Mouse (Mus musculus) ZHBTc4 (cell line): ENCODE results near the gene Tpgs1.

Source experiments
- DNase-seq: peaks from one replicate; pipeline ENCODE4 v3.0.0-alpha.2; 2011; ENCODE audit warnings: low read depth, low spot score

Tpgs1 gene

DNA sequence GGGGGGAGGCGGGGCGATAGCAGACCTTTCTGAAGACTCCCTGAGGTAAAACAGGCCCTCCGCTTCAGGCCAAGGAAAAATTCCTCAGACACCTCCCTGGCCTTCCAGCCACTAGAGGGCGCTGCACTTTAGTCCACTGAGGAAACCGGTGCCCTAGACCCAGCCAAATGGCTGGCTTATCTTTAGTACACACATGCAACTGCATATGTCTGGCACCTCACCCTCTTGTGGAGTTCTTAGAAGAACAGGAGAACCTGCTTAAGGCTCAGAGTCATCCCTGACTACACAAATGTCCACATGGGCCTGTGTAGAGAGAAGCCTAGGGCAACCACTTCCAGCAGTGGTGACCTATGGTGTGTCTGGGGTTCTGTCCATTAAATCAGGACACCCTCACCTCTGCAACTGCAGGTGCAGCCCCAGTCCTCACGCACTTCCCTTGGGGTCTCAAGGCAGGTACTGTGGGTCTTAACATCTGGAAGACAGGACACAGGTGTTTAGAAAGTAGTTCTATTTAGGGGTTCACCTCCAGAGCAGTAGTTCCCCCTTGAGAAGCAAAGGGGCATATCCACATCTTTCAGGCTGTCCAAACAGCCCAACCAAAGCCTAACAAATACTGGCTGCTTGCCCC, 43.4 kb downstream of the Tpgs1 start:
- peak; percentile 92 for DNase-seq

DNA sequence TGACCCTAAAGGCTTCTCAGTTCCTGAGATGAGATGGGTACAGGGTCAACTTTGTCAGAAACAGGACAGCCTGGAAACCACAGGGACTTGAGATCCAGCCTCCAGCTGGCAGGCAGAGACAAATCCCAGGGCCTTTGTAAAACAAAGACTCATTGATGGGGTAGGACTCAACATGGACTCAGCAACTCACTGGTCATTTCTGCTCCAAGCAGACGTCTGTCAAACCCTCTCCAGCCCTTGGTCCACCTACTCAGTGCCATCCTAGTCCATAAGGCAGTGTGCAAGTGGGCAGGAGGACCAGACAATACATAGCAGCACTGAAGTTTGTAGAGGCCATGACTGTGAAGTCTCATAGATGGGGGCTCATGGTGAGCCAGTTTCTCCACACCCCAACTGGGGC, 44.0 kb downstream of the Tpgs1 start:
- DNase-seq = no peak

DNA sequence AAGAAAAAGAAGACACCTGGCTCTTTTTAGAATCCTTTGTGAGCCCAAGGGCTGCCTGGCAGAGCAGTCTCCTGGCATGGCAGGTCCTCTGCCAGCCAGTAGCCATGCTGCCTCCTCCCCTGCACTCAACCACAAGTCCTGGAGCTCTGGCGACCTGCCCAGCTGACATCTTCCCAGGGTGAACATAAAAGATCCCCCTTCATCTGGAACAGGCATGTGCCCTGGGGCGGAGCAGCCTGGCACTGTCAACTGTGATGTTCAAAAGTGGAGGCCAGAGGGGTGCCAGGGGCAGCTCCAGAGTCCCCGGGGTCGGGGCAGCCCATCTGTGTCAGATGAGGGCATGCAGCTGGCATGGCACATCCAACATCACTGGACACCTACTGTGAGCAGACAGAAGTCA, 45.8 kb downstream of the Tpgs1 start:
- DNase-seq = no peak

DNA sequence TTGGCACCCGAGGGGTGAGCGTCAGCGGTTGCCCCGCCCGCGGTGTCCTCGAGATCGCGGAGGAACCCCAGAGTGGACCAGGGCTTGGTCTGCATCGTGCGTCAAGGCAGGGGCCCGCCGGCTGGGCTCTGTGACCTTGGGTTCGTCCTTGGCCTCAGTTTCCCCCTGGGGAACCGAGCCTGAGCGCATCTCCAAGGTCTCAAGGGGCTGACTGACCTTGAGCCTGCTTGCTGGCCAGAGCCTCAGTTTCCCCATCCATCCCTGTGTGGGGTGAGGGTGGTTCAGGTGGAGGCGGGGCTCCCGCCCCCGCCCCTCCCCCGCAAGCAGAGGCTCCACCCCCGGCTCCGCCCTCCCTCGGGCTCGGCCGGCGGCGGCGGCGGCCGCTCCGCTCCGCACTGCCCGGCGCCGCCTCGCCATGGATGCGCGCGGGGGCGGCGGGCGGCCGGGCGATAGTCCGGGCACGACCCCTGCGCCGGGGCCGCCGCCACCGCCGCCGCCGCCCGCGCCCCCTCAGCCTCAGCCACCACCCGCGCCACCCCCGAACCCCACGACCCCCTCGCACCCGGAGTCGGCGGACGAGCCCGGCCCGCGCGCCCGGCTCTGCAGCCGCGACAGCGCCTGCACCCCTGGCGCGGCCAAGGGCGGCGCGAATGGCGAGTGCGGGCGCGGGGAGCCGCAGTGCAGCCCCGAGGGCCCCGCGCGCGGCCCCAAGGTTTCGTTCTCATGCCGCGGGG, 47.3 kb downstream of the Tpgs1 start, which contains the start of gene Hcn2:
Hcn2 (plus strand) TSS at position 381 of the 734 bp plus-strand sequence.
- DNase-seq = no peak

DNA sequence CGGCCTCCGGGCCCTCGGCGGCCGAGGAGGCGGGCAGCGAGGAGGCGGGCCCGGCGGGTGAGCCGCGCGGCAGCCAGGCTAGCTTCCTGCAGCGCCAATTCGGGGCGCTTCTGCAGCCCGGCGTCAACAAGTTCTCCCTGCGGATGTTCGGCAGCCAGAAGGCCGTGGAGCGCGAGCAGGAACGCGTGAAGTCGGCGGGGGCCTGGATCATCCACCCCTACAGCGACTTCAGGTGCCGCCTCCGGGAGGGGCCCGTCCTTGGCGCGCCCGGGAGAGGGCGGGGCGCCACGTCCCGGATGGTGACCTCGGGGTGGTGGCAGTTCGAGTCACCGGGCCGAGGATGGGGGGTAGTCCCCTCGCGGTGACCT, 47.8 kb downstream of the Tpgs1 start:
- peak; percentile 50 for DNase-seq

DNA sequence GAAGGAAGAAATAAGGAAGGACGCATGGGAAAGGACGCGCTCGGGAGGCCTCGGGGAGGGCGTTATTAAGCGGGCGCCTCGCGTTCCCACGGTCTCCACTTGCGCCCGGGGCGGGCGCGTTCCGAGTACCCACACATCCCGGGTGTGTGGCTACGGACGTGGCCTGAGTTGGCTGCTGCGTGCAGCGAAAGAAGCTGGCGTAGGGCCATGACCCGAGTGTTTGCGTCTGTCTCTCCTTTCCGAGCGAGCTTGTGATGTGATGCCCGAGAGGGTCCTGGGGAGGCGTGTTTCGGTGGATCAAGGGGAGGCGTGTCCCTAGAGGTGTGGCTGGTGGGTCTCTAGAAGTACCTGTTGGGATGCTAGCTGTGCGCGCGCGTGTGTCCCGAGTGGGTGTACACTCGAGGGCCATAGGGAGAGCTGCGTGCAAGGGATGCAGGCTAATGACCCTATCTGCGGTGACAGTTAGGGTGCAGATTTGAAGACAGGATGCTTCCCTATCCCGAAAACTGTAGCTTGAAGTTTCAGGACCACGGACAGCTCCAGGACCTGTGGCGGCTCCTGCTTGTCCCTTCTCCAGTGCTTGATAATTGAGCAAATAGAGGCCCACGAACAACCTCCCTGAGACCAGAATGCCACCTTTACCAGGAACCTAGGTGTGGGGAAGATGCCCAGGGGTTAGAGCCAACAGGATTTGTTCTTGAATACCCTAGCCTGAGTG, 48.6 kb downstream of the Tpgs1 start:
- peak; percentile 86 for DNase-seq

DNA sequence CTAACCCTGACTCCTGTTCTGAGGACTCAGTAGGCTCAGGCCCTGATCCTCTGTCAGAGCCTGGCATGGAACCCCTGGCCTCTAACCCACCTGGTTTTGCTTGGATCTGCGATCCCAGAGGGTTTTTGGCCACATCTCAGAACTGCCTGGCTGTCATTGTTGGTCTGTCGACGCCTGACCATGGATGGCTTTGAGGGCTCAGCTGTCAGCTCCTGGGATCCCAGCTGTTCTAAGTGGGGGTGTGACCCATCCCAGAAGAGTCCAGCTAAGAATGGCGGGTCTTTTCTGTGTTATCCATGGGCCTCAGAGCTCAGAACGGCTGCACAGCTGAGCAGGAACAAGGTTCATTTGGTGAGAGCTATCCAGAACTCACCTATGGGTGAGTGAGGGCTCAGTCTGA, 51.9 kb downstream of the Tpgs1 start:
- DNase-seq = no peak

DNA sequence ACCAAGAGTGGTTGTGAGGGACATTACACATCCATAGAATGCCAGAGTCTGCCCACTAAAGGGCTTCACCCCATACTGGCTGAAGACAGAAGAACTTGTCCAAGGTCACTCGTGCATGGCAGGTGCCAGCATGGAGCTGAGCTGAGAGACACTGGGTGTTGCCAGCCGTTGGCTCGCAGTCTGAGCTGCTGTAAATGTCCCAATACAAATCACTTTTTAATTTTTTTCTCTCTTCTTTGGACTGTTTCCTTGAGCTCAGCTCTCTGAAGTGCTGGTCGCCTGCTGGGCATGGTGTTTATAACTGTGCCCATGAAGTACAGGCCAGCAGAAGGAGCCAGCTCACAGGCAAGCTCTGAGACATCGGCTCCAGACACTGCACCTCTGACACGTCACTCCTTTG, 53.9 kb downstream of the Tpgs1 start:
- DNase-seq = no peak

DNA sequence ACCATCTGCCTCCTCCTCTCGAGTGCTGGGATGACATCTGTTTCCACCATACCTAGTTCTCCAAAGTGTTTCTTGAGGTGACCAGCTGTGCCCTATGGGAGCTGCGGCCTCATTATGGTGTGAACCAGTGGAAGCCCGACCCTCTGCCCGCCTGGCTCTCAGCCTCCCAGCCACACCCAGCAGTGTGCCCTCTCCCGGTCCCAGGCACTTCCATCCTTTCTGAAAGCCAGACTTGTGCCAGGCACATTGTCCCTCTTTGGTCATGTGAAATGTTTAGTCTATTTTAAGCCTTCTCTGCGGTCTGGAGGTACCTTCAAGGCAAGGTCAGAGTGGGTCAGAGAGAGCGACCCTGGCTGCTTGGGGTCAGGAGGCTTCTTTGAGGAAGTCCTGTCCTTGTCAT, 54.5 kb downstream of the Tpgs1 start:
- DNase-seq = no peak
